Mouse (Mus musculus) adrenal gland, postnatal 14 days (tissue): ENCODE data around the gene Il10rb. TPM values are rescaled to one million over a fixed set of nuclear protein-coding genes. Genes with fewer than 3 reads are reported as not detected.
"Not testable (repeated sequence)": the region's sequence is repeated elsewhere in the genome, so short reads cannot be mapped to it uniquely, and the experiment has no call there.

Source experiments
- DNase-seq: peaks from one replicate; pipeline ENCODE4 v3.0.0; 2021; ENCODE audit warnings: mixed read lengths
- total RNA-seq: library from RNA; stranded (reverse); gene quantifications from 2 replicates; pipeline ENCODE4 v1.2.3, GENCODE M21; 2021

Gene Il10rb
- total RNA-seq, 1 experiment from 2014 or later, result 105 TPM

DNA sequence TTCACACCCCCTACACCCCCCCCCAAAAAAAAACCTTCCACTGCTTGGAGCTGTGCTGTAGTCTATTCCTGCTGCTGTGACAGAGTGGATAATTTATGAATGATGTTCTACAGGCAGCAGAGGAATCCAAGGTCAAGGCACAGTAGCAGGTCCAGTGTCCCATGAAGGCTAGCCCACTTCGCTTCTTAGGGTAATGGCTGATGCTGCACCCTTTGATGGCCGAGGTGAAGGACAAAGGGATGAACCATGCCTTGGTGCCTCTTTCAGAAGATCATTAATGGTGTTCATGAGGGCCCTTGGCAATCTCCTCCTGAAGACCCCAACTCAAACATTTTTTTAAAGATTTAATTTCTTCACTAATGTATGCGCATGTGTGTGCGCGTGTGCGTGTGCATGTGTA is 10.4 kb downstream of the Il10rb start:
- DNase-seq, result no peak

DNA sequence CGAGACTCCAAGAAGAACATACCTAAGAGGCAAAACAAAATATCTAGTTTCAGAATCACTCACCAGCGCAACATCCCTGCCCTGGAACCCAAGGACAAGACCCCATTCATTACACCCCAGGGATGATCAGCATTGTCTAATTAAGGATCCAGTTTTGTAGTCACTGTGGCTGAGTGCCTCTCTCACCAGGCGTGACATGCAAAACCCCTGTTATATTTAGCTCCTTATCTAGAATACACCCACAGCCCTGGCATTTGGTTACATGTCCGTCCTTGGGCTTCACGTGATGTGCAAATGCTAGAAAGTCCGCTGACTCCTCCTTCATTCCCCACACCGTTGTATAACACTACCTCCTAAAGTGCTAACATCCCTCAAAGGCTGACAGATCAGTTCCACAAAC is 11.0 kb downstream of the Il10rb start:
- DNase-seq, result peak; percentile 65

DNA sequence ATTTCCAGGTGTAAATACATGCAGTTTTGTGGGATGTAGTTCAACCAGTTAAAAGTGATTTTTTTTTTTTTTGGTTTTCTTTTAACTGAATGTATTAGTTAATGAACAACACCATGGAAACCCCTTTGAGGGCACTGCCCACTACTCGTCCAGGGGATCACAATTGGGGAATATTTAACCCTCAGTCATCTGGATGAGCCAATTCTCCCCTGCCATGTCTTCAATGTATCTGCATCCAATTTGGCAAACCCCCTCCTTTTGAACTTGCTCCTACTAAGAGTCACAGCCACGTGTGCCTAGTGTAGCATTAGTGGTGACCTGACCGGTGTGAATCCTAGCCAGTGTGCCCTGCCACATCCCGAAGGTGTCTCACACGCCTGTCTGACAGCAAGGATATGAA is 12.6 kb downstream of the Il10rb start:
- no peak for DNase-seq

DNA sequence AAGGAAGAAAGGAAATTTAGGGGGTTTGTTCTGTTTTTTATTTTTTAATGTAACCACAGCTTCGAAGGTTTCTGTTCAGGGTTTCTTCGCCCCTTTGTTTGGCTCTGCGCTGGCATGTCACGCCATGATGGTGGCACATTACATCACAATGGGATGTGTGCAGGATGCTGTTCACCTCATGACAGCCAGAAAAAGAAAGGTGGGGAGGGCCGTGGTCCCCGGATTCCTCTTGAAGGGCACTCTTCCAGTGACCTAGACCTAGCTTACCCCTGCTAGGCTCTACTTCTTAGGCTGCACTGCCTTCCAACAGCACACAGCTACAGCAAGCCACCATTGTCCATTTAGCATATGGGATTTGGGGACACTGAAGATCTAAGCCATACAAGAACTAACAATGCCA is 19.9 kb downstream of the Il10rb start:
- no peak for DNase-seq

DNA sequence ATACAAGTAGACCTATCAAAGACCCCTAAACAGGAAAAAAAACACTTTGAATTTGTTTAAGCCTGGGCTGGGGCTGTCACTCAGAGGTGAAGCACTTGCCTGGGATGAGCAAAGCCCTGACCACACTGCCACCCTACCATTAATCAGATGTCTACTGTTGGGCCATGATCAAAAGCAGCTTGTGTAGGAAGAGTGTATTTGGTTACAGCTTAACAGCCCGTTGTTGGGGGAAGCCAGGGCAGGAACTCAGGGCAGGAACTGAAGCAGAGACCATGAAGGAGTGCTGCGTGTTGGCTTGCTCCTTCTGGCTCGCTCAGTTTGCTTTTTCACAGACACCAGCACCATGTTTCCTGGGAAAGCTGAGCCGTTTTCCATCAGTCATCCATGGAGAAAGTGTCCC is 20.6 kb downstream of the Il10rb start:
- no peak for DNase-seq

DNA sequence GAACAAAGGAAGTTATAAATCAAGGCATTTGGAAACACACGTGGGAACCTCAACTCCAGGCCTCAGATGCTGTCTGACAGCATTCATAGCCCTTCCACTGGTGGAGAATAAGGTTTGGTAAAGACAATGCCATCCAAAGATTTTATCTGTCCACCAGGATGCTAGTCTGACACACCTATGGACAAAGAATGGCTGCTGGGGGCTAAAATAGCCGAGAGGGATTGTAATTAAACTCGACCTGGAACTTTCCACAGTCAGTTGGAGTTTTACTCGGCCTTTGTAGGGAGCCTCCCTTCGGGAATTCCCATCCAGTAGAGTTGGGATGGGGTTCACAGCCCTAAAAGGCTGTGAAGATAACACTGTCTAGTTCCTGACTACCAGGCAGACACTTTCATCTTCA is 21.5 kb downstream of the Il10rb start:
- DNase-seq, result no peak

DNA sequence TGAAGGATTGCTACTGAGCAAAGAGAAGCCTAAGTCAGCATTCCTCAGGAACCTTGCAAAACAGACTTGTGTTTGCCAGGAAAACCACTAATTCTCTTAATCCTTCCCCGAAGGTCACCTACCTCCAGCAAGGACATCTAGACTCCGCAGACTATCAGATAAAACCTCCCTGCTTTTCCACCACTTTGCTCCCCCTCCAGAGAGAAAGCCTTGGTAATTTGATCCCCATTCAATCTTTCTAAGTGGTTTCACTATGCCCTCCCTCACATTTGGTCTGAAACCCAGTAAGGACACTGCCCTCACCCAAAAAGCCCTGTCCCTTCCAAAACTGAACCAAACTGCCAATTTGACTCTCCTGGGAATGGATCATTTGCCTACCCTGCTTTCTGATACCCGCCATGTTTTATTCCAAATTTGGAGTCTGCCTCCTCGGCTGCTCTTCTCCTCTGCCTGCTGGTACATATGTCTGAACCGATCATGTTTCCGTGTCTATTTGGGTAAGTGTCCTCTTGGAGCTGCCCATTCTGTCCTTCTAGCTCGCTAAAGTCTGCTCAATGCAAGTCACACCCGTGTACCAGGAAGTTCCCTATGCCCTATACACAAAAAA is 22.4 kb downstream of the Il10rb start:
- peak; percentile 58 for DNase-seq

DNA sequence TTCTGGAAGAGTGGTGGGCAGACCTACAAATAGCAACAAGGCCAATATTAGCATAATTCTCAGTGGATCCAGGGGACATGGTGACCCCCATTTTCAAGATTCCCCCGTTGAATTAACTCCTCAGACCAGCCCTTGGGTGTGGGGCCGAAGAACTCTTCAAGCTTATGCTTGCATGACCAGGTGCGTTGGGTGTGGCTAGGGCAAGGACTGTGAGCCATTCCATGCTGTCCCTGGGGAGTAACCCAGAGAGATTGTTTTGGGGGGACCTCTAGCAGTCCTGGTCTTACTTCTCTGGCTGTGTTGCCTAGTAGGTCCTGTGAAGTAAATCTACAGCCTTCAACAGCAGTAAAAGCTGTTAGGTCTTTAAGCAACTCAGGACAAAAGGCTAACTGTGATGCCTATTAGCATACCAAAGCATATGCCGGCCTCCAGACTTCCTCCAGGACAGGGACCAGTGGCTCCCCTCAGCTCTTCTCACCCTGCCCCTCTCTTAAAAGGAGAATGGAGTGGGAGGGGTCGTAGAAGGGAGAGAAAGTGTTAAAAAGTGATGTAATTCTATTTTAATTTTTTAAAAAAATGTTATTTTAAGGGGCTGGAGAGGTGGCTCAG is 26.9 kb downstream of the Il10rb start:
- DNase-seq, result no peak

DNA sequence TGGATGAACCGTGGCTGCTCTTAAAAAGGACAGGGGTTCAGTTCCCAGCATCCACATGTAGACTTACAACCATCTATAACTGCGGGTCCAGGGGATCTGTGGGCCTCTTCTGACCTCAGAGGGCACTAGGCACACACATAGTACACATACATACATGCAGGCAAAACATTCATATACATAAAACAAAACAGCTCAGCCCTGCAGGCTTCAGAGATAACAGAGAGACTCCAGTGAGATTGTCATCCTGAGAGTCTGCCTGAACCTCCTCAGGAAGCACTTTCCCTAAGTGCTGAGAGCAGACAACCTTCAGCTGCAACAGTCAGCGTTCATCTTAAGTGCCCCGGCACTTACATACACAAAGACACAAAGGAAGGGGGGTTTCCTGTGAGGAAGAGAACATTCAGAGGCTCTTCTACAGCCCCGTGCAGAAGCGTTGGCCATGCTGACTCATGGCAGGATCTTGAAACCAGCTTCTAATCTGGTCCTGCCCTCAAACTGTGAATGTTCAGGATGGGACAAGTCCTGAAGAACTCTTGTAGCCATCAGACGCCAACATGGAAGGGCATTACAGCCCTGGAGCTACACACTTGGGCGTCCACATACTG is 27.5 kb downstream of the Il10rb start:
- no peak for DNase-seq

DNA sequence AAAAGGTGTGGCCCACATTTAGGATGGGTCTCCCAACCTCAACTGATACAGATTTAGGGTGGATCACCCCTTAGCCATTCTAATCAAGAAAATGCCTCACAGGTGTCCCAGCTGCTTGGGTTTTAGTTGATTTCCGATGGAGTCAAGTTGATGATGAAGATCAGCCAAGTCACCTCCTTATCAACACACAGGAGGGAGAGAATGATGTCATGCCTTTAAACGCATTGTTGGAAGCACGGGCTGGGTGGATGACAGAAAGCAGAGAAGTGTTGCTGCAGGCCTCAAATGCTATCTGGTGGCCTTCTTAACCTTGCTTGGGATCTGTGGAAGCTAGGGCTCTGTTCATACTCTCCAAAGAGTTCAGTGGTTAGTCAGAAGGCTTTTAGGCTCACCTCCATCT is 28.2 kb downstream of the Il10rb start:
- DNase-seq, result no peak

DNA sequence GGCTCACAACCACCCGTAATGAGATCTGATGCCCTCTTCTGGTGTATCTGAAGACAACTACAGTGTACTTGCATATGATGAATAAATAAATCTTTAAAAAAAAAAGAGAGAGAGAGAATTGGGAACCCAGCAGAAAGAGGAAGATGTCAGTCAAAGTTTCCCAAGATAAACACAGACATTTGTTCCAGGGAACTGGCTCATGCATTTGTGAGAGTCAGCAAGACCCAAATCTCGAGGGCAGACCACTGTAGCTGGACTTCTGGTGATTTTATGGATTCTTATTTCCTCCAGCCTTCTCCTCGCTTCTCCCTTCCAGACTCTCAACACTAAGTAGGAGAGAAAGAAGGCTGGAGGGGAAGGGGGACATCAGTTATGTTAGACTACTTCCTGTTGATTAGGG is 32.1 kb downstream of the Il10rb start:
- no peak for DNase-seq

DNA sequence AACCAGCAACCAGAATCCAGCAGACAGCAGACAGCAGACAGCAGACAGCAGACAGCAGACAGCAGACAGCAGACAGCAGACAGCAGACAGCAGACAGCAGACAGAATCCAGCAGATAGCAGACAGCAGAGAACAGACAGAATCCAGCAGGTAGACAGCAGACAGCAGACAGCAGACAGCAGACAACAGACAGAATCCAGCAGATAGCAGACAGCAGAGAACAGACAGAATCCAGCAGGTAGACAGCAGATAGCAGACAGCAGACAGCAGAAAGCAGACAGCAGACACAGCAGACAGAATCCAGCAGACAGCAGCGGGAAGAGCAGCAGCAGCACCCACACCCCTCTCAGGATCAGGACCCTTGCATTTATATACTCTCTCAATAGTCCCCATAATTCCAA is 32.6 kb downstream of the Il10rb start:
- DNase-seq, result not testable (repeated sequence)

DNA sequence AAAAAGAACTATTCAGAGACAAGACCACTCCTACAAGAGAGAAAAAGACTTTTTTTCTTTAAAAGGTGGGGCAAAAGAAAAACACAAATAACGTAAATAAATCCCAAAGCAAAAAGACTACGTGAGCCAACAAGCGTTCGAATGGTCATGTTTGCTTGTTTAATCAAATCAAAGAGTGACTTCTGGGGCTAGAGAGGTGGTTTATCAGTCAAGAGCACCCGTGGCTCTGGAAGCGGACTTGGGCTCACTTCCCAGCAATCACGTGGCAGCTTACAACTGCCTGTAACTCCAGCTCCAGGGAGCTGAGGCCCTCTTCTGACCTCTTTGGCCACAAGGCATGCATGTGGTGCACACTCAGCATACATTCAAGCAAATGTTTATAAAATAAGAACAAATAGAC is 35.4 kb downstream of the Il10rb start:
- peak; percentile 76 for DNase-seq

DNA sequence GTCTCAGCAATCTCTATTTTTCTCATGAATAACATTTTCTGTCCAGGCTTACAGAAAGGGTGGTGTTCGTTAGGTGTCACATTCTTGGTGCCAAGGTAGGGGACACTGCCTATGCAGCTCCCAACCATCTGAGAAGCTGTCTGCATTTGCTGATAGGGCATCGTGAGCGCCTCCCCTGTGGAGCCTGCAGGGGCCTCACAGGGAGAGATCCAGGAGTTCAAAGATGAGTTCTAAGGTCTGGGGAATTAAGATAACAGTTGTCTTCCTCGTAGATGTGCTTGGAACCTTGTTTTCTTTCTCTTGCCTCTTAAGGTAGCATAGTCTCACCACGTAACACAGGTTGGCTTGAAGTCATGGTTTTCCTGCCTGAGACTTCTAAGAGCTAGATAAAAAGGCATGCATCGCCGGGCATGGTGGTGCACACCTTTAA is 35.9 kb downstream of the Il10rb start:
- DNase-seq, result no peak

DNA sequence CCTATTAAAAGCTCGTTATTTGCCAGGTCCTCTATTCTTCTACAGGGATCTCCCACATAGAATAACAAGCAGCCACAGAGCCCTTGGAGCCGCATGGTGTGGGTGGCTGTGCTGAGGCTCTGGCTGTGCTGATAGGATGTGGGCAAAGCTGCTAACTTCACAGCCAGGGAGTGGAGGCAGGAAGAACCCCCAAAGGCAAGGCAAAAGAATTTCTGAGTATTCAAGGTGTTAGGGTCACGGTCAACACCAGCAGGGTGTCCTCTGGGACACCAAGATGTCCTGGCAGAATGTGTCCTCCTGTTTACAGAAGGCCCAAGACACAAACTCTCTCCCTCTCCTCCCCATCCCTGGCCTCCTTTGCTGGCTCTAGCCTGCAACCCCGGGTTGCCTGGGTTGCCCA is 36.5 kb downstream of the Il10rb start:
- no peak for DNase-seq

DNA sequence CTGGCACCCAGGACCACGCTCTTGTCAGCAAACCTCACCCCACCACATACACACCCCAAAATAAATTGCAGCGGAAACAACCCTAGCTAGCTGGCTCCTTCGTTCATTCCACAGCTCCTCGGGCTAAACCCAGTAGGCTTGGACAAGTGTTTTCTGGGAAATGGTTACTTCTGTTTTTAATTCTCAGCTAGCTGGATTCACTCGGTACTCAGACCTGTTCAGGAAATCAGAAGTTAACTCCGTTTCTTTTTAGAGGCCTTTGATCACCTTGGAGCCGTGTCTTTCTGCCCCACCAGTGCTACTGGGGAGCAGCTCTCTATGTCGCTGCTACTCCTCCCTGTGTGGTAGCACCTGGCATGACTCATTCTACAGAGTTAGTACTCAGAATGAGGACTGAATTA is 37.2 kb downstream of the Il10rb start:
- no peak for DNase-seq

DNA sequence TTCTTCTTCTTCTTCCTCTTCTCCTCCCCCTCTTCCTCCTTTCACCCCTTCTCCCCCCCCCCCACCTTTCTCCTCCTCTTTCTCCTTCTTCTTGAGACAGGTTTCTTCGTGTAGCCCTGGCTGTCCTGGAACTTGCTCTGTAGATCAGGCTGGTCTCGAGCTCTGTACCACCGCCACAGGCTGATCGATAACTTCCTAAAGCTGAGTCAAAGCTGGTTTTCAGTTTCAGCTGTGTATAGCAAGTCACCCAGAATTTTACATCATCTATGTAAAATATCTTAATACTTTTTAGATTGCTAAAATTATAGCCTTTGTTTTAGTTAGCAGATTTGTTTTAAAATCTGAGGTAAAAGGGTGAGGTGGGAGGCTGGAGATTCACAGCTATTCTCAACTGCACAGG is 38.9 kb downstream of the Il10rb start:
- no peak for DNase-seq

DNA sequence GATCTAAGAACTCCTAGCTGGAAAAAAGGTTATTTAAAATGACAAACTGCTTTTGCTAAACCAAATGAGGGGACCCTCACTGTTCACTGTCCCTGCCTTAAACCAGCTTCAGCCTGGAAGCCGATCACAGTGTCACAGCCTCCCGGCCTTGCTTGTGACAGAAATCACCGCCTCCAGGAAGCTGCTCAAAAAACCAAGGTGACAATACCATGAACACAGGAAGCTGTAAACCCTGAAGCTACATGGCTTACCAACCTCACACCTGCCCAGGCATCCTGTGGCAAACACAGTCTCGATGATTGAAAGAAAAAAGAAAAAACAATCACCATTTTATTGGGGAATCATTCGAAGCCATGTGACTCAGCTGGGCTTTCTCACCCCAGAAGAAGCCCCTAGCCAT is 39.6 kb downstream of the Il10rb start:
- no peak for DNase-seq

DNA sequence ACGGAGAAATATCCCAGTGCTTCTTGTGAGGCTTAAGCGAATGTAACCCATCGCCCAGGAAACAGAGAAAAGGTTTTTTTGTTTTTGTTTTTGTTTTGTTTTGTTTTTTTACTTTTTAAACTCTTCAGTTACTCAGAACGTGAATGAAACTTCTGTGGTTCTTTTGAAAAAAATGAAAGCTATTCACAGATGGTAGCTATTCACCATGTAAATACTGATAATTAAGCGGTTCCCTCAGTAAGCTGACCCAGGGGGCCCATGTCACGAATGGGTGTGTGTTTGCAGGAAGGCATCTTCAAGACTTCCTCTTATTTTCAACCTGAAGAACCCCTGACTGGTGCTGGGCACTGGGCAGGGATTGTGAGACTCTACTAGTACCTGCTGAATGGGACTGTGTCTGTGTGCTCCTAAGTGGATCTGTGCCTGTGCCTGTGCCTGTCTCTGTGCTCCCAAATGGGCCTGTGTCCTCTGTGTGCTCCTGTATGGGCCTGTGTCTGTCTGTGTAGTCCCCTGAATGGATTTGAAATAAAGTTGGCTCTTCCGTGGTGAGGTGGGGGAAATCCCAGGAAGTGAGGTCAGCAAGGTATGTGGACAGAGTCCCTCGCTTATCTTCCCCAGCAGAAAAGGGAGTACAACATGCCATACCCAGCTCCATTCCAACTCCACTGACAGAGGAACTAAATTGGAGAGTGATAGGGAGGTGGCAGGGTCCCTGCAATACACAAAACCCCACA is 41.0 kb downstream of the Il10rb start:
- no peak for DNase-seq

DNA sequence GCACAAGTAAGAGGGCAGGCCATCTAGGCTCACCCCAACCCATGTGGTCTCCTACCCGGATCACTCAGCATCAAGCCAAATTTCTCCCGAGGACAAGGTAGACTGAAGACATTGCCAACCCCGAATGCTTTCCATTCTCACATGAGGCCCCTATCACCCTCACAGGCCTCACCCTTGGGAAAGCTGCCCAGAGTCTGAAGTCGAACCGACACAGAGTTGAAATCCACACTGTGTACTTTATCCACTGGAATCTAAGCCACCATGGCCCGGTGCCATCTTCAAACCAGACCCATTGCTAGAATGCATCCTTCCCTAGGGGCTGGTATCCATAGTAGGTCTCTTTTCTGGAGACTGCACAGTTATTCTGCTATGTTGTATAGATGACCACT is 41.5 kb downstream of the Il10rb start:
- DNase-seq, result peak; percentile 56

DNA sequence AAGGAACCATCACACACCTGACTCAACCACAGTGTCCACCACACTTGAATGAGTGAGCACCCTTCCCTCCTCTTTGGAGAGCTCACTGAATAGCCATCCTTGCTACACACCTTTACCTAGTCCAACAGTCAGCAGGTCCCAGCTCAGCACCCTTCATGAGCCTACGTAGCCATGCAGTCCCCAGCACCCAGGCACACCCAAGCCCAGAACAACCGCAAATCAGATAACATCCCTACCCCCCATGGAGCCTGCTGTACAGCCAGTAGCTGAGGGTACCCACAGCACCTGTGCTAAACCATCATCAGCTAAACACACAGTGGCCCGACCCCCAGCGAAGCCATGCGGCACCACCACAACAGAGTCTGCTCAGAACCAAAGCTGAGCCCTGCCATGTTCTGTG is 42.1 kb downstream of the Il10rb start:
- DNase-seq, result no peak

DNA sequence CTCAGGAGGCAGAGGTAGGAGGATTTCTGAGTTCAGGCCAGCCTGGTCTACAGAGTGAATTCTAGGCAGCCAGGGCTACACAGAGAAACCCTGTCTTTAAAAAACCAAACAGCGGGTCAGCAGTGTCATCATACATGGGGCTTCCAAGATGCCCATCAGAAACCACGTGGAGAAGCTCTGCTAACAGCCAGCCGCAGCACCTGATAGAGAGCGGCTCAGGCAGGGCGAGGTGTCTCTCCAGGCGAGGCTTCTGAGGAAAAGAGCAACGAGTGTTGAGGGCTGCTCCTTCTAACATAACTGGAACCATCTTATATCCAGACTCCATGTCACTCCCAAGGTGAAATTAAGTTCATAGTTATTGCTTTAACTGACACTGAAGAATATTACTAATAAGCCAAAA is 42.9 kb downstream of the Il10rb start:
- DNase-seq, result no peak
